Mouse (Mus musculus): ENCODE results near the gene Serpinc1. TPM values are rescaled to one million over a fixed set of nuclear protein-coding genes. Genes with fewer than 3 reads are reported as not detected.
"Not testable (repeated sequence)": the region's sequence is repeated elsewhere in the genome, so short reads cannot be mapped to it uniquely, and the experiment has no call there.

Serpinc1 gene
- total and polyA plus RNA-seq, 2 experiments from 2014 or later, result 0.05 to 2.6 TPM

GRCm38 (mm10) chr1:160980021-160980420, 1.6 kb downstream of the Serpinc1 start:
- H3K4me1 ChIP-seq (ENCODE audit: insufficient read depth, low read length), result no peaks in the 10 kb centered on the region
- no peak for ATAC-seq
- no peak overlapping the region for H3K4me3 ChIP-seq (ENCODE audit: low read length)
- H3K4me2 ChIP-seq (ENCODE audit: low read depth, low read length), result no peak overlapping the region
- H3K9me3 ChIP-seq (ENCODE audit: low read length), result no peaks in the 10 kb centered on the region
- no peak for DNase-seq (ENCODE audit: low spot score)
- no peaks in the 10 kb centered on the region for H3K27me3 ChIP-seq (ENCODE audit: insufficient read depth, low read length)
- no peak overlapping the region for H3K9ac ChIP-seq (replicated peaks; ENCODE audit: low read length)
- no peaks in the 10 kb centered on the region for H3K36me3 ChIP-seq (ENCODE audit: insufficient read depth, low read length)
- no peak overlapping the region for H3K27ac ChIP-seq
- no peak for TF ChIP-seq CTCF (IDR thresholded peaks at IDR 0.05; ENCODE audit: low read depth)
- 75% methylated on average over 5 of the region's 5 CpGs for WGBS

DNA sequence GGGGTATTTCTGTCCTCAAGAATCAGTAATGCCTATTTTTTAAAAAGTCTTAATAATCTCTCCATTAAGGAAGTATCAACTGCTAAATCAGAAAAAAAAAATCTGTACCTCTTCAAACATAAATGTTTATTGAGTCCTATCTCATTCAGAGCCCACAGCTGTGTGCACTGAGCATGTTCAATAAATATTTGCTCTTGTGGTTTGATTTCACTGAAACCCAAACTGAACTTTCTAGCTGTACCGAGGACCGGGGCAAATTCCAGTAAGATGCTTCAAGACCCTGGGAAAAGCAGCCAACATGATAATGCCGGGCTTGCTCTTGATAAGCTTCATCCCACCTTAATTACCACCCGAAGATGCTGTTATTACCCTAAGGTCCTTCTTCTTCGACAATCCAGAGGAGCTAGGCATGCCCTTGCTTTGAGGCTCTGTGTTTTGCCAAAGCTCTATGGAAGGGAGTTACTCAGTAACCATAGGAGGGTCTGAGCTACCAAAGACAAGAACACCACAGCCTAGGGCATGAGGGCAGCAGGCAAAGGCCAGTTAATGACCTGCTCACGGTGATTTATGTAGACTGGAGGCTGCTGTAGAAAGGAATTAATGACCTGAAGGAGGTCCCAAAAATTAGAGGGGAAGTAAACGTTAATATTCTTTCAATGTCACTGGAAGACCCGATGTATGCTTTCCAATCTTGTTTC, 2.3 kb downstream of the Serpinc1 start:
- no peak overlapping the region for H3K4me3 ChIP-seq (ENCODE audit: low read length)
- no peak overlapping the region for H3K27ac ChIP-seq
- ATAC-seq (no peak), DNase-seq (ENCODE audit: low spot score) (no peak)
- H3K9me3 ChIP-seq (ENCODE audit: low read length), result no peaks in the 10 kb centered on the region
- WGBS, result 84% methylated on average over 8 of the region's 8 CpGs
- no peaks in the 10 kb centered on the region for H3K27me3 ChIP-seq (ENCODE audit: insufficient read depth, low read length)
- H3K9ac ChIP-seq (replicated peaks; ENCODE audit: low read length), result no peak overlapping the region
- no peaks in the 10 kb centered on the region for H3K36me3 ChIP-seq (ENCODE audit: insufficient read depth, low read length)
- H3K4me2 ChIP-seq (ENCODE audit: low read depth, low read length), result no peak overlapping the region
- no peak for TF ChIP-seq CTCF (IDR thresholded peaks at IDR 0.05; ENCODE audit: low read depth)
- no peaks in the 10 kb centered on the region for H3K4me1 ChIP-seq (ENCODE audit: insufficient read depth, low read length)

GRCm38 (mm10) chr1:160981337-160981736, 3.0 kb downstream of the Serpinc1 start:
- Histone ChIP-seq H3K36me3 (ENCODE audit: insufficient read depth, low read length) (no peaks in the 10 kb centered on the region), H3K4me2 (ENCODE audit: low read depth, low read length) (no peak overlapping the region), H3K9me3 (ENCODE audit: low read length) (no peaks in the 10 kb centered on the region), H3K27me3 (ENCODE audit: insufficient read depth, low read length) (no peaks in the 10 kb centered on the region), H3K9ac (replicated peaks; ENCODE audit: low read length) (no peak overlapping the region), H3K4me3 (ENCODE audit: low read length) (no peak overlapping the region), H3K4me1 (ENCODE audit: insufficient read depth, low read length) (no peaks in the 10 kb centered on the region), H3K27ac (no peak overlapping the region)
- no peak for TF ChIP-seq CTCF (IDR thresholded peaks at IDR 0.05; ENCODE audit: low read depth)
- WGBS, result 90% methylated on average over 4 of the region's 4 CpGs
- DNase-seq (ENCODE audit: low spot score) (no peak), ATAC-seq (no peak)

DNA sequence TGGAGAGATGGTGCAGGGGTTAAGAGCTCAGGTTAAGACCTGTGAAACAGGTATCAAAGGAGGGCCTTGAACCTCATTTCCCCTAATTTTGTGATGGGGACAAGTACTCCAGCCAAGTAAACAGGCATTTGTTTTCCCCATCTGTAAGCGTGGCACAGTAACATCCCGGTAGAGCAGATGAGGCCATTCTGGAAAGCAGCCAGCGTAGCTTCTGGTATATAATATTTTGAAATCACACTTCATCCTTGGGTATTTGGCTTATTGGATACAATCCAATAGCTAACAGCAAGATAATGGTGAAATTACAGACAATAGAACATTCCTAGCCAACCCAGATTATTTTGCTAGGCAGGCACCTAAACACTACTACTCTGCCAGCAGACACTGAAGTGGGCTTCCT, 4.5 kb downstream of the Serpinc1 start:
- ATAC-seq (no peak), DNase-seq (ENCODE audit: low spot score) (no peak)
- Histone ChIP-seq H3K9ac (replicated peaks; ENCODE audit: low read length) (no peak overlapping the region), H3K9me3 (ENCODE audit: low read length) (no peaks in the 10 kb centered on the region), H3K36me3 (ENCODE audit: insufficient read depth, low read length) (no peaks in the 10 kb centered on the region), H3K27me3 (ENCODE audit: insufficient read depth, low read length) (no peaks in the 10 kb centered on the region), H3K4me1 (ENCODE audit: insufficient read depth, low read length) (no peaks in the 10 kb centered on the region), H3K4me3 (ENCODE audit: low read length) (no peak overlapping the region), H3K4me2 (ENCODE audit: low read depth, low read length) (no peak overlapping the region), H3K27ac (no peak overlapping the region)
- 64% methylated on average over 3 of the region's 3 CpGs for WGBS
- no peak for TF ChIP-seq CTCF (IDR thresholded peaks at IDR 0.05; ENCODE audit: low read depth)

- not testable (repeated sequence) for DNase-seq (ENCODE audit: low spot score); H3K4me3 ChIP-seq (ENCODE audit: low read length); H3K9ac ChIP-seq (replicated peaks; ENCODE audit: low read length); H3K4me2 ChIP-seq (ENCODE audit: low read depth, low read length); H3K4me1 ChIP-seq (ENCODE audit: insufficient read depth, low read length); H3K9me3 ChIP-seq (ENCODE audit: low read length); H3K27ac ChIP-seq; H3K27me3 ChIP-seq (ENCODE audit: insufficient read depth, low read length); ATAC-seq; H3K36me3 ChIP-seq (ENCODE audit: insufficient read depth, low read length)
- 90% methylated on average over 1 of the region's 1 CpGs for WGBS
Measured at GRCm38 (mm10) chr1:160984731-160985130, 6.3 kb downstream of the Serpinc1 start.

- Histone ChIP-seq H3K36me3 (ENCODE audit: insufficient read depth, low read length) (no peaks in the 10 kb centered on the region), H3K9ac (replicated peaks; ENCODE audit: low read length) (no peak overlapping the region), H3K4me1 (ENCODE audit: insufficient read depth, low read length) (no peaks in the 10 kb centered on the region), H3K4me3 (ENCODE audit: low read length) (no peak overlapping the region), H3K4me2 (ENCODE audit: low read depth, low read length) (no peak overlapping the region), H3K27me3 (ENCODE audit: insufficient read depth, low read length) (no peaks in the 10 kb centered on the region), H3K9me3 (ENCODE audit: low read length) (no peaks in the 10 kb centered on the region), H3K27ac (no peak overlapping the region)
- no peak for ATAC-seq
- 83% methylated on average over 6 of the region's 6 CpGs for WGBS
- no peak for TF ChIP-seq CTCF (IDR thresholded peaks at IDR 0.05; ENCODE audit: low read depth)
- DNase-seq (ENCODE audit: low spot score), result no peak
Measured at GRCm38 (mm10) chr1:160985477-160985876, 7.1 kb downstream of the Serpinc1 start.

GRCm38 (mm10) chr1:160986881-160987635, 8.7 kb downstream of the Serpinc1 start:
- ATAC-seq (no peak), DNase-seq (ENCODE audit: low spot score) (no peak)
- 89% methylated on average over 17 of the region's 17 CpGs for WGBS
- no peaks in the 10 kb centered on the region for H3K9me3 ChIP-seq (ENCODE audit: low read length)
- no peak for TF ChIP-seq CTCF (IDR thresholded peaks at IDR 0.05; ENCODE audit: low read depth)
- H3K4me2 ChIP-seq (ENCODE audit: low read depth, low read length), result no peak overlapping the region
- H3K27me3 ChIP-seq (ENCODE audit: insufficient read depth, low read length), result no peaks in the 10 kb centered on the region
- H3K4me3 ChIP-seq (ENCODE audit: low read length), result no peak overlapping the region
- no peaks in the 10 kb centered on the region for H3K36me3 ChIP-seq (ENCODE audit: insufficient read depth, low read length)
- H3K9ac ChIP-seq (replicated peaks; ENCODE audit: low read length), result no peak overlapping the region
- no peaks in the 10 kb centered on the region for H3K4me1 ChIP-seq (ENCODE audit: insufficient read depth, low read length)
- no peak overlapping the region for H3K27ac ChIP-seq
